Mouse (Mus musculus) left cerebral cortex, adult 9 months (tissue): ENCODE measurements around the gene Dclre1b.
"Not testable (repeated sequence)": the region's sequence is repeated elsewhere in the genome, so short reads cannot be mapped to it uniquely, and the experiment has no call there.

Experiments used
- DNase-seq, 2 experiments: peaks; one replicate each; pipeline ENCODE4 v3.0.0; 2022; ENCODE audit warnings: low spot score in 2 of 2

Dclre1b gene

GRCm38 (mm10) chr3:103808891-103809798 lies at the start of gene Dclre1b, which contains the start of the genes Ap4b1 and Gm43064:
Dclre1b (minus strand) TSS chr3:103809444.
Ap4b1 (plus strand) TSS chr3:103809520.
Gm43064 (plus strand) TSS chr3:103809573.
- peak; percentile 53 to 83 for DNase-seq

GRCm38 (mm10) chr3:103857977-103858563 lies 48.8 kb upstream of the Dclre1b start:
- DNase-seq: no peak

GRCm38 (mm10) chr3:103857036-103857805 lies 48.0 kb upstream of the Dclre1b start:
- DNase-seq: no peak

GRCm38 (mm10) chr3:103853804-103854203 lies 44.6 kb upstream of the Dclre1b start:
- DNase-seq: no peak

GRCm38 (mm10) chr3:103852565-103853299 lies 43.5 kb upstream of the Dclre1b start:
- DNase-seq: no peak

GRCm38 (mm10) chr3:103851882-103852281 lies 42.6 kb upstream of the Dclre1b start:
- no peak for DNase-seq

GRCm38 (mm10) chr3:103851481-103851880 lies 42.2 kb upstream of the Dclre1b start:
- DNase-seq: no peak

GRCm38 (mm10) chr3:103850644-103851363 lies 41.6 kb upstream of the Dclre1b start:
- no peak for DNase-seq

- DNase-seq: not testable (repeated sequence)
Measured at GRCm38 (mm10) chr3:103840946-103841345, 31.7 kb upstream of the Dclre1b start.

GRCm38 (mm10) chr3:103840195-103840594 lies 31.0 kb upstream of the Dclre1b start:
- DNase-seq: not testable (repeated sequence)

GRCm38 (mm10) chr3:103839711-103840110 lies 30.5 kb upstream of the Dclre1b start:
- DNase-seq: no peak

- no peak for DNase-seq
Measured at GRCm38 (mm10) chr3:103836453-103836852, 27.2 kb upstream of the Dclre1b start.

- DNase-seq: no peak
Measured at GRCm38 (mm10) chr3:103835951-103836310, 26.7 kb upstream of the Dclre1b start.

- DNase-seq: no peak
Measured at GRCm38 (mm10) chr3:103835272-103835950, 26.2 kb upstream of the Dclre1b start.

GRCm38 (mm10) chr3:103834001-103834400 lies 24.8 kb upstream of the Dclre1b start:
- no peak for DNase-seq

GRCm38 (mm10) chr3:103832426-103832825 lies 23.2 kb upstream of the Dclre1b start, which contains the start of gene Bcl2l15:
Bcl2l15 (plus strand) TSS chr3:103832601.
- DNase-seq: no peak

GRCm38 (mm10) chr3:103831146-103831545 lies 21.9 kb upstream of the Dclre1b start:
- no peak for DNase-seq

GRCm38 (mm10) chr3:103830681-103831080 lies 21.4 kb upstream of the Dclre1b start:
- DNase-seq: not testable (repeated sequence)

GRCm38 (mm10) chr3:103829036-103829435 lies 19.8 kb upstream of the Dclre1b start:
- DNase-seq: no peak

- DNase-seq: no peak
Measured at GRCm38 (mm10) chr3:103827548-103827947, 18.3 kb upstream of the Dclre1b start.
